ENCODE assay signal across 8 mouse cellular contexts in genomic region chr12:111760306-111760908, GRCm38 (mm10). TPM values are rescaled to one million over a fixed set of nuclear protein-coding genes. Genes with fewer than 3 reads are reported as not detected.
A peak's percentile ranks its signal among the peaks of the same experiment; 100 is the strongest.
DNase-seq lines count a peak whose midpoint lies in the region; ATAC-seq and TF ChIP-seq lines count a peak whose summit lies in the region.

No protein-coding gene starts in this region.

- 70% methylated on average over 7 of the region's 7 CpGs for WGBS in heart, embryonic 12.5 days
- 75% methylated on average over 7 of the region's 7 CpGs for WGBS in hindbrain, embryonic 12.5 days
- WGBS in midbrain, embryonic 10.5 days, result 80% methylated on average over 7 of the region's 7 CpGs
- WGBS in thymus, adult 2 months, result 90% methylated on average over 7 of the region's 7 CpGs

- DNase-seq in heart, postnatal 36 days, result no peak
- no peak for DNase-seq in midbrain, embryonic 10.5 days (ENCODE audit: low spot score)
- no peak for DNase-seq in thymus, adult 2 months
- DNase-seq in kidney, adult 9 months, result no peak
- DNase-seq in right cerebral cortex, adult 18-20 months, result no peak

- intact Hi-C loops in heart, postnatal 36 days (cut with DNase I), result loop anchor here (5.0 kb wide), 1 partner anchor 197 kb away; no protein-coding TSS in a partner anchor

- no peaks in the 10 kb centered on the region for H3K27me3 ChIP-seq in heart, embryonic 12.5 days (replicated peaks)
- no peaks in the 10 kb centered on the region for H3K27me3 ChIP-seq in hindbrain, embryonic 12.5 days
- H3K27me3 ChIP-seq in midbrain, embryonic 10.5 days (ENCODE audit: low read depth, poor library complexity, severe bottlenecking), result peaks cover 12% of the 10 kb centered on the region; the same call in 1 of the 2 replicates
- H3K27me3 ChIP-seq in thymus, adult 2 months (ENCODE audit: control insufficient read depth, insufficient read depth, low read length), result no peaks in the 10 kb centered on the region

- no peak for ATAC-seq in heart, embryonic 12.5 days (ENCODE audit: insufficient number of reproducible peaks, low FRiP score)
- no peak for ATAC-seq in hindbrain, embryonic 12.5 days (ENCODE audit: low FRiP score)

- no peak for TF ChIP-seq CTCF in bone marrow macrophage, adult 2 months (IDR thresholded peaks at IDR 0.05; ENCODE audit: low read depth, low read length)
- no peak for TF ChIP-seq CTCF in thymus, adult 2 months (IDR thresholded peaks at IDR 0.05; ENCODE audit: borderline replicate concordance, control insufficient read depth, extremely low read depth, insufficient read depth, low read length, poor library complexity)

- H3K4me2 ChIP-seq in heart, embryonic 12.5 days, result peak overlapping the region; percentile 97
- H3K4me2 ChIP-seq in hindbrain, embryonic 12.5 days (replicated peaks), result peak overlapping the region; percentile 97

- peaks cover 46% of the 10 kb centered on the region for H3K4me1 ChIP-seq in heart, embryonic 12.5 days (replicated peaks)
- peaks cover 22% of the 10 kb centered on the region for H3K4me1 ChIP-seq in bone marrow macrophage, adult 2 months (ENCODE audit: control insufficient read depth, insufficient read depth, low read length)
- peaks cover 41% of the 10 kb centered on the region for H3K4me1 ChIP-seq in hindbrain, embryonic 12.5 days
- H3K4me1 ChIP-seq in midbrain, embryonic 10.5 days, result peaks cover 74% of the 10 kb centered on the region
- peaks cover 16% of the 10 kb centered on the region for H3K4me1 ChIP-seq in thymus, adult 2 months (replicated peaks; ENCODE audit: control insufficient read depth, insufficient read depth, low read length)

- H3K9me3 ChIP-seq in heart, embryonic 12.5 days (replicated peaks), result no peaks in the 10 kb centered on the region
- H3K9me3 ChIP-seq in hindbrain, embryonic 12.5 days (replicated peaks), result no peaks in the 10 kb centered on the region
- no peaks in the 10 kb centered on the region for H3K9me3 ChIP-seq in midbrain, embryonic 10.5 days (replicated peaks)

- peaks cover 11% of the 10 kb centered on the region for H3K36me3 ChIP-seq in heart, embryonic 12.5 days
- peaks cover 8% of the 10 kb centered on the region; the same call in 1 of the 2 replicates for H3K36me3 ChIP-seq in hindbrain, embryonic 12.5 days
- peaks cover 24% of the 10 kb centered on the region for H3K36me3 ChIP-seq in midbrain, embryonic 10.5 days
- H3K36me3 ChIP-seq in thymus, adult 2 months (ENCODE audit: control insufficient read depth, insufficient read depth, low read length), result no peaks in the 10 kb centered on the region

- no peak for TF ChIP-seq POLR2A in bone marrow macrophage, adult 2 months (IDR thresholded peaks at IDR 0.05; ENCODE audit: borderline replicate concordance, low read depth, low read length)
- TF ChIP-seq POLR2A in thymus, adult 2 months (IDR thresholded peaks at IDR 0.05; ENCODE audit: control insufficient read depth, extremely low read depth, insufficient read depth, low read length, poor library complexity), result no peak

- H3K9ac ChIP-seq in heart, embryonic 12.5 days, result no peak overlapping the region
- H3K9ac ChIP-seq in hindbrain, embryonic 12.5 days, result 0 out of 2 replicates have a peak overlapping the region, but pooled peaks have one; percentile 98

- H3K27ac ChIP-seq in heart, embryonic 12.5 days (ENCODE audit: poor library complexity, severe bottlenecking), result no peak overlapping the region
- no peak overlapping the region for H3K27ac ChIP-seq in bone marrow macrophage, adult 2 months (ENCODE audit: insufficient read depth, low read depth, low read length)
- H3K27ac ChIP-seq in hindbrain, embryonic 12.5 days, result no peak overlapping the region
- H3K27ac ChIP-seq in midbrain, embryonic 10.5 days (replicated peaks), result peak overlapping the region; percentile 95; the same call in 1 of the 2 replicates
- H3K27ac ChIP-seq in thymus, adult 2 months (ENCODE audit: control insufficient read depth, insufficient read depth, low read length), result no peak overlapping the region

- H3K4me3 ChIP-seq in heart, embryonic 12.5 days, result peak overlapping the region; percentile 93; the same call in 1 of the 2 replicates
- H3K4me3 ChIP-seq in bone marrow macrophage, adult 2 months (ENCODE audit: insufficient read depth, low read length), result peak overlapping the region; percentile 0; the same call in 1 of the 2 replicates
- H3K4me3 ChIP-seq in hindbrain, embryonic 12.5 days, result peak overlapping the region; percentile 94
- H3K4me3 ChIP-seq in midbrain, embryonic 10.5 days, result peak overlapping the region; percentile 89
- no peak overlapping the region for H3K4me3 ChIP-seq in thymus, adult 2 months (ENCODE audit: control insufficient read depth, insufficient read depth, low read length)

RNA-seq across cellular contexts. Expression of gene Klc1, which starts 1.8 kb away (rescaled TPM):
- polyA plus RNA-seq in heart, embryonic 12.5 days (2016; fragmentation: Nextera tagmentation; extraction: Ambion mirVana), result 113 and 117 TPM in 2 replicates
- total RNA-seq in heart, postnatal 36 days (2021), result 10 to 100 TPM; 84.4 to 94.2 TPM
- polyA plus RNA-seq in bone marrow macrophage, adult 2 months (2012; ENCODE audit: insufficient read depth, insufficient read length, missing spikeins), result 70.9 and 71.7 TPM in 2 replicates
- 430 and 446 TPM in 2 replicates for polyA plus RNA-seq in hindbrain, embryonic 12.5 days (2016; fragmentation: Nextera tagmentation; extraction: Ambion mirVana)
- 189 and 265 TPM in 2 replicates for polyA plus RNA-seq in midbrain, embryonic 10.5 days (2016; fragmentation: Nextera tagmentation; extraction: Ambion mirVana)
- polyA plus RNA-seq in thymus, adult 2 months (2012; rRNA removed), result 79.5 and 85.0 TPM in 2 replicates

RNA-seq across cellular contexts. Expression of gene Apopt1, which starts 47.3 kb away (rescaled TPM):
- polyA plus RNA-seq in heart, embryonic 12.5 days (2016; fragmentation: Nextera tagmentation; extraction: Ambion mirVana), result 46.6 and 48.8 TPM in 2 replicates
- 10 to 100 TPM; 38.4 to 40.6 TPM for total RNA-seq in heart, postnatal 36 days (2021)
- 34.5 and 38.7 TPM in 2 replicates for polyA plus RNA-seq in bone marrow macrophage, adult 2 months (2012; ENCODE audit: insufficient read depth, insufficient read length, missing spikeins)
- 49.9 and 54.0 TPM in 2 replicates for polyA plus RNA-seq in hindbrain, embryonic 12.5 days (2016; fragmentation: Nextera tagmentation; extraction: Ambion mirVana)
- 59.8 and 59.9 TPM in 2 replicates for polyA plus RNA-seq in midbrain, embryonic 10.5 days (2016; fragmentation: Nextera tagmentation; extraction: Ambion mirVana)
- polyA plus RNA-seq in thymus, adult 2 months (2012; rRNA removed), result 32.3 and 38.8 TPM in 2 replicates

RNA-seq across cellular contexts. Expression of gene Bag5, which starts 47.4 kb away (rescaled TPM):
- polyA plus RNA-seq in heart, embryonic 12.5 days (2016; fragmentation: Nextera tagmentation; extraction: Ambion mirVana), result 40.2 and 41.3 TPM in 2 replicates
- total RNA-seq in heart, postnatal 36 days (2021), result 10 to 100 TPM; 19.5 to 20.4 TPM
- 15.1 and 18.1 TPM in 2 replicates for polyA plus RNA-seq in bone marrow macrophage, adult 2 months (2012; ENCODE audit: insufficient read depth, insufficient read length, missing spikeins)
- 60.4 and 62.3 TPM in 2 replicates for polyA plus RNA-seq in hindbrain, embryonic 12.5 days (2016; fragmentation: Nextera tagmentation; extraction: Ambion mirVana)
- polyA plus RNA-seq in midbrain, embryonic 10.5 days (2016; fragmentation: Nextera tagmentation; extraction: Ambion mirVana), result 57.2 and 62.0 TPM in 2 replicates
- 12.8 and 16.6 TPM in 2 replicates for polyA plus RNA-seq in thymus, adult 2 months (2012; rRNA removed)

RNA-seq across cellular contexts. Expression of gene Xrcc3, which starts 53.3 kb away (rescaled TPM):
- polyA plus RNA-seq in heart, embryonic 12.5 days (2016; fragmentation: Nextera tagmentation; extraction: Ambion mirVana), result 6.1 and 8.1 TPM in 2 replicates
- 1 to 10 TPM in 1 of 2 experiments, under 1 TPM in 1; 0.76 to 1.9 TPM for total RNA-seq in heart, postnatal 36 days (2021)
- polyA plus RNA-seq in bone marrow macrophage, adult 2 months (2012; ENCODE audit: insufficient read depth, insufficient read length, missing spikeins), result 3.6 and 3.8 TPM in 2 replicates
- 5.8 and 6.4 TPM in 2 replicates for polyA plus RNA-seq in hindbrain, embryonic 12.5 days (2016; fragmentation: Nextera tagmentation; extraction: Ambion mirVana)
- 16.7 and 18.2 TPM in 2 replicates for polyA plus RNA-seq in midbrain, embryonic 10.5 days (2016; fragmentation: Nextera tagmentation; extraction: Ambion mirVana)
- polyA plus RNA-seq in thymus, adult 2 months (2012; rRNA removed), result 22.1 and 29.0 TPM in 2 replicates

RNA-seq across cellular contexts. Expression of gene Zfyve21, which starts 53.6 kb away (rescaled TPM):
- polyA plus RNA-seq in heart, embryonic 12.5 days (2016; fragmentation: Nextera tagmentation; extraction: Ambion mirVana), result 70.6 and 71.9 TPM in 2 replicates
- total RNA-seq in heart, postnatal 36 days (2021), result 10 to 100 TPM; 65.3 to 66.5 TPM
- 11.8 and 13.7 TPM in 2 replicates for polyA plus RNA-seq in bone marrow macrophage, adult 2 months (2012; ENCODE audit: insufficient read depth, insufficient read length, missing spikeins)
- 53.5 and 56.8 TPM in 2 replicates for polyA plus RNA-seq in hindbrain, embryonic 12.5 days (2016; fragmentation: Nextera tagmentation; extraction: Ambion mirVana)
- 75.3 and 79.2 TPM in 2 replicates for polyA plus RNA-seq in midbrain, embryonic 10.5 days (2016; fragmentation: Nextera tagmentation; extraction: Ambion mirVana)
- 36.6 and 46.4 TPM in 2 replicates for polyA plus RNA-seq in thymus, adult 2 months (2012; rRNA removed)
